Mouse (Mus musculus): ENCODE results near the gene Frmd4a.

Gene Frmd4a

DNA sequence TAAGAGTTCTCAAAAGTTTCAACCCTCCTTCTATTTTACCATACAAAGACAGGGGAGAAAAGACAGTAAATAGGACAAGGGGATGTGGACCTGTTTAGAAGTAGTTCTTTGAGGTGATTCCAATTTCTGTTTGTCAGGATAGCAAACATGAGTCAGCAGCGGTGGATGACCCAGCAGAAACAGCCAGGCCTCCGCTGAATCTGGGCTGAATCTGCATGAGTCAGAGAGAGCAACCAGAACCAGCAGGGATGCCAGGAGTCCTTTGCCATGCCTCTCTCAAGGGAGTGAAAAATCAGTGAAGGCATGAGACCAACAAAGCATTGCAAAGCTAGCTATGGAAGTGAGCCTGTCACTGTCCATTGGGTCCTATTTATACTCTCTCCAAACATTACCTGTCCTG is 643.2 kb downstream of the Frmd4a start:
- TF ChIP-seq GATA4 (IDR thresholded peaks at IDR 0.05; ENCODE audit: insufficient replicate concordance, low read length), result no peak
